Mouse (Mus musculus): ENCODE results near the gene Sik1.
A peak's percentile ranks its signal among the peaks of the same experiment; 100 is the strongest.

Gene Sik1

DNA sequence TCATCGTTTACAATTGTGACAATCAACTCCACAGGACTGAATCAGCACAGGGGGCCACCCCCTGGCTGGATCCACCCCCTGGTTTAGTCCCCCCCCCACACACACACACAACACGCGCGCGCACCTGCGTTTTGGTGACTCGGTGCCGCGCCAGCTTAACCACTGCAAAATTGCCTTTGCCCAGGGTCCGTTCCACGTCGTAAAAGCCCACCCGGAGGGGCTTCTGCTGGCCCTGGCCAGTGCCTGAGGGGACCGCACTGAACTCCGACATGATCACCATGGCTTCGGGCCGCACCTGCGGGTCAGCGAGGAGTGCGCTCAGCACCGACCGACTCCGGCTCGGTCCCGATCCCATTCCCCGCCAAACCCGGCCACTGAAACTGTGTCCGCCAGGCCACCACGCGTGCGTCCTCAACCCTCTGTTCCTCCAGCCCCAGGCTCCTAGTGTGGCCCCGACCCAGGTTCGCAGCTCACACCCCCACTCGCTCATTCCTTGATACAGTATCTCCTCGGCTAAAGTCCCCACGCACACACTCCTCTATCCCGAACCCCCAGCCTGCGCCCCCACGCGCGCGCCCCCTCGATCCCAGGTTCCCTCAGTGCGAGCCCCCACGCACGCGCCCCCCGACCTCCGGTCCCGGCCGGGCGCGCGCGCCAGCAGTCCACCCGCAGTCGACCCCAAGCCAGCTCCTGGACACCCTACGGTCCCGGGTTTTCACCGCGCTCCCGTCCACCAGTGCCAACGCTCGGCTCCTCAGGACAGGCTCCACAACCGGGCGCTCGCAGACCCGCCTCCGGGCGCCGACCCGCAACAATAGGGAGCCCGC is 621 bp downstream of the Sik1 start:
- DNase-seq (ENCODE audit: low read depth, low spot score) = peak; percentile 35

- no peak for DNase-seq (ENCODE audit: low read depth, low spot score)
Observed at GRCm38 (mm10) chr17:31853448-31854188, 2.0 kb downstream of the Sik1 start.

DNA sequence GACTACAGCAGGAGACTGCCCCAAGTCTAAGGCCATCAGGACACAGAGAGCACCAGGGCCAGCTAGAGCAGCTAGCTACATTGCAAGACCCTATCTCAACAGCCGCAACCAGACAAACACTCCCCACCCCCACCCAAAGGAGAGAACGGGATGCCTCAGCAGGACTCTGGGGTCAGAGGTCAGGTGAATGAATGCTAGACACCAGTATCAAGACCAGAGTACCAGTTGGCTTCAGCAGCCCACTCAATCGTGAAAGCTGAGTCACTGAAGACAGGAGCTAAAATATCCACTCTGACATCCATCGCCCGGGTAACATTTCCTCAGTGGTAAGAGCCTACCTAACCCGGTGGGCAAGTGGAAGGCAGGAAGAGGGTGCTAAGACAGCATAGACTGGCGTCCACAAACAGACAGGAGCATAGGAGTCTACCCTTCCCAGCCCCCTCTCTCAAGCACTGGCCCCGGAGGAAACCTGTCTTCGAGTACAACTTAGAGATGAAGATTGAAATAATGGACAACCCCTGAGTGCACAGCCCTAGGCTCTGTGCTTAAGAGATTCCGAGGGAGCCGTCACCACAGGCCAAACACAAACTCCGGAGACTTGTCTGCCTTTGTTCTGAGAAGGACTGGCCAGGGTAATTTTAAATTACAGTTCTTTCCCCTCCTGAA is 2.7 kb downstream of the Sik1 start:
- no peak for DNase-seq (ENCODE audit: low read depth, low spot score)

- DNase-seq (ENCODE audit: low read depth, low spot score) = no peak
Observed at GRCm38 (mm10) chr17:31851816-31852476, 3.7 kb downstream of the Sik1 start.

GRCm38 (mm10) chr17:31850457-31850980 is 5.1 kb downstream of the Sik1 start:
- no peak for DNase-seq (ENCODE audit: low read depth, low spot score)

- DNase-seq (ENCODE audit: low read depth, low spot score) = no peak
Observed at GRCm38 (mm10) chr17:31846970-31847369, 8.6 kb downstream of the Sik1 start.

DNA sequence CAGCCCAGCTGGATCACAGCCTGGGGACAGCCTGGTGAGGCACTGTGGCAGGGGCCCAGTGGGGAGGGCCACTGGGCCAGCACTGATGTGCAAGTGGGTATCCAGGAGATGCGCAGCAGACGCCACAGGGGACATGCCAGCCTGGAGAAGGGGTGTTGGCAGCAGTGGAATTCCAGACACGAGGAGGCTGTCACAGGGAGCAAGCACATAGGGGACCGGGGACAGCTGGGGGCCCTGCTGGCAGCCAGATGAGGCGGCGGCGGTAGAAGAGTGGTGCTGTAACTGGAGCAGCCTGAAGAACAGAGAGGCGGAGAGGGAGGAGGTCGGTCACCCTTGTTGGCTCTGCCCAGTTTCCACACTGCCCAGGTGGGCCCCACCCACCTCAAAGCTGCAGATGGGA is 9.3 kb downstream of the Sik1 start:
- no peak for DNase-seq (ENCODE audit: low read depth, low spot score)

DNA sequence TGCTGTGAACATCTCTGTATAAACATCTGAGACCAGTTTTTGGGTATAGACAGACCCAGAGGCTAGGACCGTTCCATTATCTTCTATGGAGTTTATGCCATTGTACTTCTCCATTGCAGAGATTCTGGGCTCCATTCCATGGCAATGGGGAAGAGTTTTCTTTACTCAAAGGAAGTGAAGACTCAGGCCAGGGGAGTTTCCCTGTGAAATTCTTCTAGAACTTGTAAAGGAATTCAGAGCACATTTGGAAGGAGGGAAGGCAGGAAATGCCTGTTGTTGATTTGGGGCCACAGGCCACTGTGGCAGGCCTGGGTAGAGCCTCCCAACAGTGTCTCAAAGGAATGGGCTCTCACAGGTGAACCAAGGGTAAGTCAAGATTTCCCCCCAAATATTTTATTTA is 11.7 kb downstream of the Sik1 start:
- DNase-seq (ENCODE audit: low read depth, low spot score) = no peak

- DNase-seq (ENCODE audit: low read depth, low spot score) = no peak
Observed at GRCm38 (mm10) chr17:31842930-31843822, 12.4 kb downstream of the Sik1 start.

GRCm38 (mm10) chr17:31841842-31842611 is 13.6 kb downstream of the Sik1 start:
- no peak for DNase-seq (ENCODE audit: low read depth, low spot score)

DNA sequence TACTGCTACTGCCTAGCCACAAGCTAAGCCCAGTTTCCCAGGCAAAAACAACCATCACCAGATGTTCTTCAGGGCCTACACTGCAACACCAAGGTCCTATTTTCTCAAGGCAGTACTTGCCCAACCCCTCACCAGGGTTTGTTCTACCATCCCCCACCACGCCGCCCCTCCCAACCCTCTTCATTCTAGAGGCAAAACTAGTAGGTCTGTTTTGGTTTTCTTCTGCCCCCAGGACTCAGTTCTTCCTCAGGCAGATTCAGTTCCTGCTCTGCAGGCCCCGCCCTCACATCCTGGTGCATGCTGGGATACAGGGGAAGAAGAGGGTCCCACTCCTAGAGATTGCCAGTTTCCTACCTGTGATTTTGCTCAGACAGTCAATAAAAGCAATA is 14.2 kb downstream of the Sik1 start:
- no peak for DNase-seq (ENCODE audit: low read depth, low spot score)

- DNase-seq (ENCODE audit: low read depth, low spot score) = no peak
Observed at GRCm38 (mm10) chr17:31840423-31841003, 15.1 kb downstream of the Sik1 start.

- no peak for DNase-seq (ENCODE audit: low read depth, low spot score)
Observed at GRCm38 (mm10) chr17:31836772-31837171, 18.8 kb downstream of the Sik1 start.

GRCm38 (mm10) chr17:31836264-31836607 is 19.4 kb downstream of the Sik1 start:
- DNase-seq (ENCODE audit: low read depth, low spot score) = no peak

GRCm38 (mm10) chr17:31835528-31836263 is 19.9 kb downstream of the Sik1 start:
- DNase-seq (ENCODE audit: low read depth, low spot score) = no peak

- no peak for DNase-seq (ENCODE audit: low read depth, low spot score)
Observed at GRCm38 (mm10) chr17:31834320-31835065, 21.1 kb downstream of the Sik1 start.

DNA sequence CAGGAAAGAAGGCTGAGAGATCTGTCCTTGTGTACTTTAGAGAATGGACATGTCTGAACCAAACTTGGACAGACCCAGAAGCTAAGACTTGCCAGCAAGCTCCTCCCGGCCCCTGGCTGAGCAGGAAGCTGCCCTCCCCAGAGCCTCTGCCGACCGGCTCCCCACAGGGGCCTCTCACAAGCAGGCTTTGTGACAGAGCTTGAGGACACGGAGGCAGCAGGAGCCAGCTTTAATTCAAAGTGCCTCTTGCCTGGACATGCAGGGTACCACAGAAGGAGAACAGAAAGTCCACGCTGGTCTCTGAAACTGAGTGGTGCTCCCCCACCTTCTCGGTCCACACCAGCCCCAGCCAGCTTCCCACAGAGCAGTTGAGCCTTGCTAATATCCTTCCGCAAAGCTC is 21.9 kb downstream of the Sik1 start:
- no peak for DNase-seq (ENCODE audit: low read depth, low spot score)

- DNase-seq (ENCODE audit: low read depth, low spot score) = no peak
Observed at GRCm38 (mm10) chr17:31832577-31832964, 23.0 kb downstream of the Sik1 start.
